Comparison of ENCODE assay signal across 9 mouse cellular contexts in the genomic region with DNA sequence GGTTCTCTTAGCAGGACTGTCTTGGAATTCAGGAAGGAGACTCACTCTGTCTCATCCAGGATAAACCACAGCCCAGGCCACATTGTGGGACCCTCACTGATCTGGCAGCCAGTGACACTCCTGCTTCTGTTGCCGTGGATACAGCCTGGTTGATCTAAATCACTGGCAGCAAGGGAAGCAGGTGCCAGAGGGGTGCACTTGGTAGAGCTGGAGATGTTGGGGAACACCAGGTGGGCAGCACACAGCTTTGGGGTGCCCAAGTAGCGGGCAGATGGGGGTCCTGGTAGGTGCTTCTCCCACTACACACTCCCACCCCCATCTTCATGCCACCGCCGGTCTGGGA. TPM values are rescaled to one million over a fixed set of nuclear protein-coding genes. Genes with fewer than 3 reads are reported as not detected.
A peak's percentile ranks its signal among the peaks of the same experiment; 100 is the strongest.
DNase-seq lines count a peak whose midpoint lies in the region; ATAC-seq and TF ChIP-seq lines count a peak whose summit lies in the region.
"Had no signal": no experiment of that assay in that cellular context is flagged by ENCODE, and none has a peak within 500 bp of the region (broad histone marks: within the 10 kb centered on the region; RNA-seq: fewer than 3 reads in every experiment).

No protein-coding gene starts in this region.

- H3K9ac ChIP-seq in hindbrain, postnatal 0 days (replicated peaks; ENCODE audit: low read length) = peak overlapping the region; percentile 61
- peak overlapping the region; percentile 73 for H3K9ac ChIP-seq in neural tube, embryonic 11.5 days (ENCODE audit: low read length)

- H3K4me1 ChIP-seq in embryonic facial prominence, embryonic 10.5 days = peaks cover 19% of the 10 kb centered on the region
- H3K4me1 ChIP-seq in hindbrain, postnatal 0 days (ENCODE audit: insufficient read depth, low read length) = no peaks in the 10 kb centered on the region
- 0 out of 2 replicates have a peak, but pooled peaks cover 4% of the 10 kb centered on the region for H3K4me1 ChIP-seq in neural tube, embryonic 11.5 days (ENCODE audit: control insufficient read depth, insufficient read depth, low read length)

- peak; percentile 38 for ATAC-seq in hindbrain, postnatal 0 days
- ATAC-seq in neural tube, embryonic 11.5 days (ENCODE audit: insufficient read depth, low FRiP score, low TSS enrichment) = peak; percentile 64
- ATAC-seq in granulocyte monocyte progenitor cell, adult 5-6 weeks (replicated peaks; ENCODE audit: poor library complexity, severe bottlenecking) = no peak

- TF ChIP-seq CTCF in layer of hippocampus, adult 2 months (conservative IDR thresholded peaks at IDR 0.05) = no peak
- TF ChIP-seq CTCF in hindbrain, postnatal 0 days (IDR thresholded peaks at IDR 0.05; ENCODE audit: low read depth) = no peak

- 21% methylated on average over 4 of the region's 4 CpGs for WGBS in embryonic facial prominence, embryonic 10.5 days
- WGBS in hindbrain, postnatal 0 days = 29% methylated on average over 4 of the region's 4 CpGs
- 11% methylated on average over 2 of the region's 4 CpGs for WGBS in neural tube, embryonic 11.5 days

- H3K27ac ChIP-seq in layer of hippocampus, adult 2 months = peak overlapping the region; percentile 90
- H3K27ac ChIP-seq in embryonic facial prominence, embryonic 10.5 days (replicated peaks) = peak overlapping the region; percentile 91
- H3K27ac ChIP-seq in hindbrain, postnatal 0 days = peak overlapping the region; percentile 87
- H3K27ac ChIP-seq in neural tube, embryonic 11.5 days (ENCODE audit: low read depth, low read length) = 0 out of 2 replicates have a peak overlapping the region, but pooled peaks have one; percentile 60
- H3K27ac ChIP-seq: macrophage had no signal

- H3K4me2 ChIP-seq in hindbrain, postnatal 0 days (ENCODE audit: low read depth, low read length) = peak overlapping the region; percentile 53
- H3K4me2 ChIP-seq in neural tube, embryonic 11.5 days (ENCODE audit: low read depth) = peak overlapping the region; percentile 48

- H3K36me3 ChIP-seq in embryonic facial prominence, embryonic 10.5 days (replicated peaks) = no peaks in the 10 kb centered on the region
- no peaks in the 10 kb centered on the region for H3K36me3 ChIP-seq in hindbrain, postnatal 0 days (ENCODE audit: insufficient read depth, low read length)
- H3K36me3 ChIP-seq in neural tube, embryonic 11.5 days (ENCODE audit: control insufficient read depth, insufficient read depth, low read length) = no peaks in the 10 kb centered on the region

- H3K27me3 ChIP-seq in embryonic facial prominence, embryonic 10.5 days (replicated peaks; ENCODE audit: low read depth, poor library complexity, severe bottlenecking) = peaks cover 94% of the 10 kb centered on the region
- peaks cover 2% of the 10 kb centered on the region; the same call in 1 of the 2 replicates for H3K27me3 ChIP-seq in hindbrain, postnatal 0 days (ENCODE audit: insufficient read depth, low read length)
- peaks cover 26% of the 10 kb centered on the region for H3K27me3 ChIP-seq in neural tube, embryonic 11.5 days (ENCODE audit: control insufficient read depth, insufficient read depth, low read length)

- H3K4me3 ChIP-seq in layer of hippocampus, adult 2 months = peak overlapping the region; percentile 61
- H3K4me3 ChIP-seq in embryonic facial prominence, embryonic 10.5 days = peak overlapping the region; percentile 65
- H3K4me3 ChIP-seq in hindbrain, postnatal 0 days (ENCODE audit: low read length) = peak overlapping the region; percentile 53
- H3K4me3 ChIP-seq in neural tube, embryonic 11.5 days (ENCODE audit: low read depth, low read length) = peak overlapping the region; percentile 47

- no peaks in the 10 kb centered on the region for H3K9me3 ChIP-seq in embryonic facial prominence, embryonic 10.5 days
- no peaks in the 10 kb centered on the region for H3K9me3 ChIP-seq in hindbrain, postnatal 0 days (ENCODE audit: low read length)
- no peaks in the 10 kb centered on the region for H3K9me3 ChIP-seq in neural tube, embryonic 11.5 days (ENCODE audit: control insufficient read depth, low read length)

- DNase-seq in layer of hippocampus, adult 2 months (ENCODE audit: low spot score in 2 of 2) = peak in 1 of 2 experiments; percentile 16
- DNase-seq in layer of hippocampus, adult 8-10 months (ENCODE audit: low spot score in 2 of 2) = no peak
- peak; percentile 15 for DNase-seq in embryonic facial prominence, embryonic 10.5 days (ENCODE audit: low spot score)
- peak; percentile 46 for DNase-seq in hindbrain, postnatal 0 days (ENCODE audit: low spot score)
- peak; percentile 15 for DNase-seq in neural tube, embryonic 11.5 days (ENCODE audit: low spot score)
- DNase-seq in layer of hippocampus, postnatal 25 days (ENCODE audit: extremely low spot score in 1 of 2, low spot score in 1 of 2) = no peak
- DNase-seq in cerebellum, postnatal 4 days (ENCODE audit: low spot score in 2 of 2) = no peak

RNA-seq across cellular contexts. Expression of a gene that starts 0.5 kb away (rescaled TPM):
- total RNA-seq in layer of hippocampus, adult 2 months (2021) = 10 to 100 TPM; 14.7 to 14.8 TPM
- total RNA-seq in layer of hippocampus, adult 8-10 months (2022) = 10 to 100 TPM; 14.3 to 17.8 (median 15.6) TPM
- polyA plus RNA-seq in embryonic facial prominence, embryonic 10.5 days (2016; fragmentation: Nextera tagmentation; extraction: Ambion mirVana) = 4.2 and 4.9 TPM in 2 replicates
- total RNA-seq in hindbrain, postnatal 0 days (2014; rRNA removed) = 28.6 and 30.1 TPM in 2 replicates
- 5.4 and 6.8 TPM in 2 replicates for polyA plus RNA-seq in hindbrain, postnatal 0 days (2015; fragmentation: Nextera tagmentation; extraction: Ambion mirVana)
- 5.8 and 6.1 TPM in 2 replicates for polyA plus RNA-seq in neural tube, embryonic 11.5 days (2014; fragmentation: Nextera tagmentation; extraction: Ambion mirVana)
- total RNA-seq in granulocyte monocyte progenitor cell, adult 5-6 weeks (2014; fragmentation: Nextera tagmentation) = not detected in 2 replicates
- total RNA-seq in granulocyte monocyte progenitor cell, adult 5-6 weeks (2017) = not detected in 2 replicates
- 10 to 100 TPM; 15.7 to 16.1 TPM for total RNA-seq in layer of hippocampus, postnatal 25 days (2021)
- polyA plus RNA-seq: macrophage had no signal

RNA-seq across cellular contexts. Expression of a gene that starts 25.8 kb away (rescaled TPM):
- 100 to 1,000 TPM; 115 to 123 TPM for total RNA-seq in layer of hippocampus, adult 2 months (2021)
- total RNA-seq in layer of hippocampus, adult 8-10 months (2022) = 100 to 1,000 TPM; 116 to 139 (median 126) TPM
- 30.6 and 33.4 TPM in 2 replicates for polyA plus RNA-seq in embryonic facial prominence, embryonic 10.5 days (2016; fragmentation: Nextera tagmentation; extraction: Ambion mirVana)
- 21.3 and 27.4 TPM in 2 replicates for total RNA-seq in hindbrain, postnatal 0 days (2014; rRNA removed)
- polyA plus RNA-seq in hindbrain, postnatal 0 days (2015; fragmentation: Nextera tagmentation; extraction: Ambion mirVana) = 46.4 and 52.0 TPM in 2 replicates
- 32.3 and 34.4 TPM in 2 replicates for polyA plus RNA-seq in neural tube, embryonic 11.5 days (2014; fragmentation: Nextera tagmentation; extraction: Ambion mirVana)
- 10.9 and 11.2 TPM in 2 replicates for total RNA-seq in granulocyte monocyte progenitor cell, adult 5-6 weeks (2014; fragmentation: Nextera tagmentation)
- total RNA-seq in granulocyte monocyte progenitor cell, adult 5-6 weeks (2017) = 19.4 and 21.4 TPM in 2 replicates
- total RNA-seq in layer of hippocampus, postnatal 25 days (2021) = 100 to 1,000 TPM in 1 of 2 experiments, 10 to 100 TPM in 1; 91.5 to 111 TPM

RNA-seq across cellular contexts. Expression of a gene that starts 40.7 kb away (rescaled TPM):
- total RNA-seq in layer of hippocampus, adult 2 months (2021) = 10 to 100 TPM; 54.8 to 58.9 TPM
- total RNA-seq in layer of hippocampus, adult 8-10 months (2022) = 10 to 100 TPM; 47.9 to 60.3 (median 54.7) TPM
- polyA plus RNA-seq in embryonic facial prominence, embryonic 10.5 days (2016; fragmentation: Nextera tagmentation; extraction: Ambion mirVana) = 20.8 and 22.5 TPM in 2 replicates
- total RNA-seq in hindbrain, postnatal 0 days (2014; rRNA removed) = 6.8 and 21.7 TPM in 2 replicates
- polyA plus RNA-seq in hindbrain, postnatal 0 days (2015; fragmentation: Nextera tagmentation; extraction: Ambion mirVana) = 21.3 and 22.7 TPM in 2 replicates
- polyA plus RNA-seq in neural tube, embryonic 11.5 days (2014; fragmentation: Nextera tagmentation; extraction: Ambion mirVana) = 17.0 and 17.8 TPM in 2 replicates
- 17.0 and 17.1 TPM in 2 replicates for total RNA-seq in granulocyte monocyte progenitor cell, adult 5-6 weeks (2014; fragmentation: Nextera tagmentation)
- 2.3 and 5.0 TPM in 2 replicates for total RNA-seq in granulocyte monocyte progenitor cell, adult 5-6 weeks (2017)
- 10 to 100 TPM; 42.2 to 52.4 TPM for total RNA-seq in layer of hippocampus, postnatal 25 days (2021)

Comparison
In these comparisons a context has a peak if more than half of its experiments do, and no peak if none do; other contexts are left out.
1. DNase-seq: peak in embryonic facial prominence, embryonic 10.5 days (single experiment), hindbrain, postnatal 0 days (single experiment) and neural tube, embryonic 11.5 days (single experiment); none in layer of hippocampus, adult 8-10 months (0 of 2), layer of hippocampus, postnatal 25 days (0 of 2) and cerebellum, postnatal 4 days (0 of 2).
2. RNA of a gene that starts 0.5 kb away (total RNA-seq): 28.6 to 30.1 TPM in hindbrain, postnatal 0 days, 14.3 to 17.8 TPM in layer of hippocampus, adult 8-10 months, 15.7 to 16.1 TPM in layer of hippocampus, postnatal 25 days and 14.7 to 14.8 TPM in layer of hippocampus, adult 2 months; not detected in granulocyte monocyte progenitor cell, adult 5-6 weeks; every median in the first group is over 10 times any median in the second.
3. Peak in every context shown above with its lines, with median percentiles within 50 percentile points of each other: H3K27ac ChIP-seq and H3K4me3 ChIP-seq.